ENCODE assay signal across 23 mouse cellular contexts in genomic region chr3:147680299-147680698, GRCm38 (mm10).
DNase-seq lines count a peak whose midpoint lies in the region; ATAC-seq lines count a peak whose summit lies in the region.
"Had no signal": no experiment of that assay in that cellular context is flagged by ENCODE, and none has a peak within 500 bp of the region (broad histone marks: within the 10 kb centered on the region; RNA-seq: fewer than 3 reads in every experiment).

No protein-coding gene starts in this region.

- ATAC-seq in forebrain, embryonic 12.5 days (ENCODE audit: low FRiP score), result peak; percentile 36; the same call in 1 of the 2 replicates
- no peak; the same call in 1 of the 2 replicates for ATAC-seq in forebrain, embryonic 13.5 days
- ATAC-seq in embryonic facial prominence, embryonic 14.5 days (ENCODE audit: low read depth), result peak; percentile 92; the same call in 1 of the 2 replicates
- peak; percentile 72; the same call in 1 of the 2 replicates for ATAC-seq in midbrain, embryonic 14.5 days (ENCODE audit: low FRiP score, low TSS enrichment)
- ATAC-seq: CD4-positive, CD25-positive, alpha-beta regulatory T cell, adult 4 months; hindbrain, embryonic 16.5 days; inflammation-experienced regulatory T-cells, adult 6 months; intestine, postnatal 0 days had no signal

- peak; percentile 8 for DNase-seq in embryo, embryonic 11 days
- no peak for DNase-seq in embryo, embryonic 10.5 days (ENCODE audit: low spot score)
- DNase-seq in embryonic facial prominence, embryonic 14.5 days (ENCODE audit: low spot score), result peak; percentile 39
- DNase-seq in midbrain, embryonic 14.5 days, result peak; percentile 53
- no peak for DNase-seq in right cerebral cortex, adult 18-20 months
- no peak for DNase-seq in heart, adult 8-10 months (ENCODE audit: low spot score)
- DNase-seq: adrenal gland, postnatal 10 days; B cell, adult 2 months; cerebellum, adult 11-12 months; cerebellum, adult 9-10 months; cerebellum, postnatal 25 days; gastrocnemius, postnatal 25 days; heart, postnatal 4 days had no signal

- no peak overlapping the region for H3K27ac ChIP-seq in forebrain, embryonic 12.5 days
- H3K27ac ChIP-seq in forebrain, embryonic 13.5 days, result no peak overlapping the region
- H3K27ac ChIP-seq in embryonic facial prominence, embryonic 14.5 days (replicated peaks; ENCODE audit: low read depth, low read length), result no peak overlapping the region
- no peak overlapping the region for H3K27ac ChIP-seq in midbrain, embryonic 14.5 days (replicated peaks; ENCODE audit: low read depth, low read length)
- H3K27ac ChIP-seq: embryonic facial prominence, embryonic 13.5 days; heart, embryonic 13.5 days; hindbrain, embryonic 12.5 days had no signal

- H3K4me1 ChIP-seq in forebrain, embryonic 12.5 days, result peaks cover 10% of the 10 kb centered on the region
- H3K4me1 ChIP-seq in forebrain, embryonic 13.5 days, result peaks cover 9% of the 10 kb centered on the region
- H3K4me1 ChIP-seq in embryonic facial prominence, embryonic 14.5 days (ENCODE audit: control insufficient read depth, insufficient read depth, low read length), result no peaks in the 10 kb centered on the region
- 0 out of 2 replicates have a peak, but pooled peaks cover 3% of the 10 kb centered on the region for H3K4me1 ChIP-seq in midbrain, embryonic 14.5 days (ENCODE audit: control insufficient read depth, insufficient read depth, low read length)
- H3K4me1 ChIP-seq: embryonic facial prominence, embryonic 13.5 days; heart, embryonic 13.5 days; hindbrain, embryonic 12.5 days had no signal

- H3K9ac ChIP-seq in forebrain, embryonic 12.5 days, result no peak overlapping the region
- H3K9ac ChIP-seq in forebrain, embryonic 13.5 days, result no peak overlapping the region
- H3K9ac ChIP-seq in embryonic facial prominence, embryonic 14.5 days (ENCODE audit: low read depth, low read length), result no peak overlapping the region
- H3K9ac ChIP-seq in midbrain, embryonic 14.5 days (replicated peaks; ENCODE audit: low read length), result no peak overlapping the region
- H3K9ac ChIP-seq: embryonic facial prominence, embryonic 13.5 days; heart, embryonic 13.5 days; hindbrain, embryonic 12.5 days had no signal

- WGBS in forebrain, embryonic 12.5 days, result 8% methylated on average over 1 of the region's 1 CpGs
- 3% methylated on average over 1 of the region's 1 CpGs for WGBS in forebrain, embryonic 13.5 days
- WGBS in embryonic facial prominence, embryonic 14.5 days, result 47% methylated on average over 1 of the region's 1 CpGs
- 2% methylated on average over 1 of the region's 1 CpGs for WGBS in midbrain, embryonic 14.5 days

- no peak overlapping the region for H3K4me2 ChIP-seq in forebrain, embryonic 12.5 days
- no peak overlapping the region for H3K4me2 ChIP-seq in forebrain, embryonic 13.5 days
- H3K4me2 ChIP-seq in embryonic facial prominence, embryonic 14.5 days (ENCODE audit: low read depth, low read length), result no peak overlapping the region
- no peak overlapping the region for H3K4me2 ChIP-seq in midbrain, embryonic 14.5 days (ENCODE audit: low read length)
- H3K4me2 ChIP-seq: embryonic facial prominence, embryonic 13.5 days; heart, embryonic 13.5 days; hindbrain, embryonic 12.5 days had no signal

- H3K36me3 ChIP-seq in forebrain, embryonic 12.5 days (replicated peaks), result no peaks in the 10 kb centered on the region
- no peaks in the 10 kb centered on the region for H3K36me3 ChIP-seq in forebrain, embryonic 13.5 days (ENCODE audit: poor library complexity, severe bottlenecking)
- H3K36me3 ChIP-seq in embryonic facial prominence, embryonic 14.5 days (ENCODE audit: control insufficient read depth, insufficient read depth, low read length), result no peaks in the 10 kb centered on the region
- H3K36me3 ChIP-seq in midbrain, embryonic 14.5 days (ENCODE audit: control insufficient read depth, insufficient read depth, low read length), result no peaks in the 10 kb centered on the region
- H3K36me3 ChIP-seq: embryonic facial prominence, embryonic 13.5 days; G1E; heart, embryonic 13.5 days; hindbrain, embryonic 12.5 days had no signal

- H3K9me3 ChIP-seq in forebrain, embryonic 12.5 days, result no peaks in the 10 kb centered on the region
- H3K9me3 ChIP-seq in forebrain, embryonic 13.5 days (replicated peaks), result no peaks in the 10 kb centered on the region
- H3K9me3 ChIP-seq in embryonic facial prominence, embryonic 14.5 days (ENCODE audit: control insufficient read depth, low read length), result no peaks in the 10 kb centered on the region
- H3K9me3 ChIP-seq in midbrain, embryonic 14.5 days (ENCODE audit: control insufficient read depth, low read length), result no peaks in the 10 kb centered on the region
- H3K9me3 ChIP-seq: embryonic facial prominence, embryonic 13.5 days; heart, embryonic 13.5 days; hindbrain, embryonic 12.5 days had no signal

- H3K4me3 ChIP-seq in forebrain, embryonic 12.5 days (replicated peaks), result no peak overlapping the region
- H3K4me3 ChIP-seq in forebrain, embryonic 13.5 days, result no peak overlapping the region
- no peak overlapping the region for H3K4me3 ChIP-seq in embryonic facial prominence, embryonic 14.5 days (ENCODE audit: low read depth, low read length)
- no peak overlapping the region for H3K4me3 ChIP-seq in midbrain, embryonic 14.5 days (replicated peaks; ENCODE audit: low read depth, low read length)
- H3K4me3 ChIP-seq: embryonic facial prominence, embryonic 13.5 days; heart, embryonic 13.5 days; hindbrain, embryonic 12.5 days had no signal

- no peaks in the 10 kb centered on the region for H3K27me3 ChIP-seq in forebrain, embryonic 12.5 days
- no peaks in the 10 kb centered on the region for H3K27me3 ChIP-seq in forebrain, embryonic 13.5 days
- H3K27me3 ChIP-seq in embryonic facial prominence, embryonic 14.5 days (replicated peaks; ENCODE audit: control insufficient read depth, insufficient read depth, low read length), result no peaks in the 10 kb centered on the region
- no peaks in the 10 kb centered on the region for H3K27me3 ChIP-seq in midbrain, embryonic 14.5 days (ENCODE audit: control insufficient read depth, insufficient read depth, low read length)
- H3K27me3 ChIP-seq: embryonic facial prominence, embryonic 13.5 days; heart, embryonic 13.5 days; hindbrain, embryonic 12.5 days had no signal

Comparison
In these comparisons a context has a peak if more than half of its experiments do, and no peak if none do; other contexts are left out.
1. DNase-seq: peak in embryo, embryonic 11 days (single experiment), embryonic facial prominence, embryonic 14.5 days (single experiment) and midbrain, embryonic 14.5 days (single experiment); none in embryo, embryonic 10.5 days (single experiment), right cerebral cortex, adult 18-20 months (single experiment) and heart, adult 8-10 months (single experiment).